In genomic region chr7:67994346-67994858, GRCm38 (mm10) we compare ENCODE assay signal across 20 mouse cellular contexts. TPM values are rescaled to one million over a fixed set of nuclear protein-coding genes. Genes with fewer than 3 reads are reported as not detected.
A peak's percentile ranks its signal among the peaks of the same experiment; 100 is the strongest.
DNase-seq lines count a peak whose midpoint lies in the region.
"Had no signal": no experiment of that assay in that cellular context is flagged by ENCODE, and none has a peak within 500 bp of the region (broad histone marks: within the 10 kb centered on the region; RNA-seq: fewer than 3 reads in every experiment).

No protein-coding gene starts in this region.

- DNase-seq in thymus, postnatal 14 days = peak; percentile 15
- no peak for DNase-seq in thymus, adult 18-20 months
- DNase-seq in CD4-positive, CD25-positive, alpha-beta regulatory T cell, adult 2 months (ENCODE audit: low read depth, low spot score) = peak; percentile 53
- peak; percentile 30 for DNase-seq in T-cell, adult 2 months (ENCODE audit: low spot score)
- DNase-seq in naive thymus-derived CD4-positive, alpha-beta T cell, adult 2 months (ENCODE audit: low read depth) = peak; percentile 52
- no peak for DNase-seq in urinary bladder, adult 2 months (ENCODE audit: low spot score)
- no peak for DNase-seq in adrenal gland, postnatal 25 days
- DNase-seq: adrenal gland, adult 2 months; cerebellum, adult 2 months; cerebellum, postnatal 14 days; gastrocnemius, adult 2 months; gastrocnemius, postnatal 36 days; heart, postnatal 14 days; kidney, adult 2 months; kidney, postnatal 36 days; left cerebral cortex, postnatal 4 days; liver, postnatal 0 days; lung, postnatal 4 days; right cerebral cortex, adult 18-20 months; right cerebral cortex, postnatal 4 days had no signal

RNA-seq across cellular contexts. Expression of gene Igf1r, which starts 41.8 kb away (rescaled TPM):
- polyA plus RNA-seq in urinary bladder, adult 2 months (2012; rRNA removed) = 20.1 and 25.4 TPM in 2 replicates
- total RNA-seq in adrenal gland, postnatal 25 days (2021) = 102 and 104 TPM in 2 replicates

Comparison
In these comparisons a context has a peak if more than half of its experiments do, and no peak if none do; other contexts are left out.
1. DNase-seq: peak in thymus, postnatal 14 days (single experiment), CD4-positive, CD25-positive, alpha-beta regulatory T cell, adult 2 months (single experiment), T-cell, adult 2 months (single experiment) and naive thymus-derived CD4-positive, alpha-beta T cell, adult 2 months (single experiment); none in thymus, adult 18-20 months (0 of 2), urinary bladder, adult 2 months (single experiment) and adrenal gland, postnatal 25 days (single experiment).